ENCODE assay signal across 14 mouse cellular contexts in genomic region chr3:115867150-115867549, GRCm38 (mm10). TPM values are rescaled to one million over a fixed set of nuclear protein-coding genes. Genes with fewer than 3 reads are reported as not detected.
DNase-seq lines count a peak whose midpoint lies in the region; ATAC-seq and TF ChIP-seq lines count a peak whose summit lies in the region.
"Had no signal": no experiment of that assay in that cellular context is flagged by ENCODE, and none has a peak within 500 bp of the region (broad histone marks: within the 10 kb centered on the region; RNA-seq: fewer than 3 reads in every experiment).

No protein-coding gene starts in this region.

- H3K4me3 ChIP-seq in heart, embryonic 14.5 days (ENCODE audit: control insufficient read depth in 1 of 2, insufficient read depth in 1 of 2, low read depth in 1 of 2, low read length in 2 of 2) = no peak overlapping the region
- H3K4me3 ChIP-seq in lung, postnatal 0 days (ENCODE audit: low read depth, low read length) = no peak overlapping the region
- H3K4me3 ChIP-seq in intestine, embryonic 16.5 days (ENCODE audit: low read length) = no peak overlapping the region
- H3K4me3 ChIP-seq: hindbrain, embryonic 15.5 days; neural tube, embryonic 13.5 days had no signal

- no peak for TF ChIP-seq EP300 in lung, postnatal 0 days (IDR thresholded peaks at IDR 0.05)

- H3K27me3 ChIP-seq in heart, embryonic 14.5 days (ENCODE audit: control insufficient read depth, insufficient read depth, low read length) = no peaks in the 10 kb centered on the region
- H3K27me3 ChIP-seq in lung, postnatal 0 days (replicated peaks; ENCODE audit: insufficient read depth, low read length) = no peaks in the 10 kb centered on the region
- H3K27me3 ChIP-seq in intestine, embryonic 16.5 days (replicated peaks; ENCODE audit: control insufficient read depth, insufficient read depth, low read length) = no peaks in the 10 kb centered on the region
- H3K27me3 ChIP-seq: CH12.LX; hindbrain, embryonic 15.5 days; neural tube, embryonic 13.5 days had no signal

- no peak overlapping the region for H3K9ac ChIP-seq in heart, embryonic 14.5 days (ENCODE audit: low read length)
- H3K9ac ChIP-seq in lung, postnatal 0 days (replicated peaks; ENCODE audit: low read depth) = no peak overlapping the region
- no peak overlapping the region for H3K9ac ChIP-seq in intestine, embryonic 16.5 days (ENCODE audit: low read depth, low read length)
- H3K9ac ChIP-seq: hindbrain, embryonic 15.5 days; neural tube, embryonic 13.5 days had no signal

- no peak for DNase-seq in heart, postnatal 25 days (ENCODE audit: low spot score)
- DNase-seq in lung, postnatal 0 days (ENCODE audit: low spot score) = peak; percentile 18
- no peak for DNase-seq in lung, postnatal 36 days
- no peak for DNase-seq in right cerebral cortex, postnatal 10 days (ENCODE audit: low spot score in 2 of 2)
- DNase-seq in left cerebral cortex, adult 18-20 months (ENCODE audit: low spot score in 2 of 2) = no peak
- DNase-seq: adrenal gland, postnatal 10 days; gastrocnemius, postnatal 14 days; thymus, adult 2 months had no signal

- WGBS in heart, embryonic 14.5 days = 22% methylated on average over 4 of the region's 4 CpGs
- WGBS in lung, postnatal 0 days = 28% methylated on average over 4 of the region's 4 CpGs
- WGBS in intestine, embryonic 16.5 days = 48% methylated on average over 4 of the region's 4 CpGs

- no peaks in the 10 kb centered on the region; a peak in 1 of 4 replicates for H3K4me1 ChIP-seq in heart, embryonic 14.5 days (ENCODE audit: control insufficient read depth in 2 of 2, insufficient read depth in 2 of 2, low read length in 2 of 2)
- no peaks in the 10 kb centered on the region for H3K4me1 ChIP-seq in lung, postnatal 0 days (ENCODE audit: insufficient read depth, low read depth, low read length)
- no peaks in the 10 kb centered on the region for H3K4me1 ChIP-seq in intestine, embryonic 16.5 days (ENCODE audit: control insufficient read depth, insufficient read depth, low read length)
- H3K4me1 ChIP-seq: hindbrain, embryonic 15.5 days; neural tube, embryonic 13.5 days had no signal

- H3K9me3 ChIP-seq in heart, embryonic 14.5 days (ENCODE audit: control insufficient read depth, low read length) = no peaks in the 10 kb centered on the region
- no peaks in the 10 kb centered on the region for H3K9me3 ChIP-seq in lung, postnatal 0 days (ENCODE audit: low read length)
- H3K9me3 ChIP-seq in intestine, embryonic 16.5 days (ENCODE audit: control insufficient read depth, low read length) = no peaks in the 10 kb centered on the region
- H3K9me3 ChIP-seq: hindbrain, embryonic 15.5 days; neural tube, embryonic 13.5 days had no signal

- H3K4me2 ChIP-seq in heart, embryonic 14.5 days (ENCODE audit: low read length) = no peak overlapping the region
- H3K4me2 ChIP-seq in lung, postnatal 0 days (replicated peaks; ENCODE audit: low read depth, low read length) = no peak overlapping the region
- H3K4me2 ChIP-seq in intestine, embryonic 16.5 days (ENCODE audit: low read depth, low read length) = no peak overlapping the region
- H3K4me2 ChIP-seq: hindbrain, embryonic 15.5 days; liver, embryonic 11.5 days; neural tube, embryonic 13.5 days had no signal

- peak overlapping the region; percentile 76 to 86 for H3K27ac ChIP-seq in heart, embryonic 14.5 days (replicated peaks in 1 of 2; ENCODE audit: control insufficient read depth in 1 of 2, insufficient read depth in 1 of 2, low read depth in 2 of 2, low read length in 2 of 2)
- no peak overlapping the region for H3K27ac ChIP-seq in lung, postnatal 0 days (ENCODE audit: low read length)
- peak overlapping the region; percentile 65 for H3K27ac ChIP-seq in intestine, embryonic 16.5 days (ENCODE audit: low read length)
- H3K27ac ChIP-seq: hindbrain, embryonic 15.5 days; neural tube, embryonic 13.5 days had no signal

- peak; percentile 79 for ATAC-seq in heart, embryonic 14.5 days (ENCODE audit: insufficient number of reproducible peaks, insufficient read depth, low FRiP score, low read depth)
- ATAC-seq in lung, postnatal 0 days = peak; percentile 41; the same call in 1 of the 2 replicates
- peak; percentile 90 for ATAC-seq in intestine, embryonic 16.5 days

- no peak for TF ChIP-seq CTCF in lung, postnatal 0 days (IDR thresholded peaks at IDR 0.05)

- no peaks in the 10 kb centered on the region for H3K36me3 ChIP-seq in heart, embryonic 14.5 days (ENCODE audit: control insufficient read depth, insufficient read depth, low read length)
- no peaks in the 10 kb centered on the region for H3K36me3 ChIP-seq in lung, postnatal 0 days (ENCODE audit: insufficient read depth, low read length)
- H3K36me3 ChIP-seq in intestine, embryonic 16.5 days (ENCODE audit: control insufficient read depth, insufficient read depth, low read length) = no peaks in the 10 kb centered on the region
- H3K36me3 ChIP-seq: hindbrain, embryonic 15.5 days; neural tube, embryonic 13.5 days had no signal

- intact Hi-C loops in heart, postnatal 25 days (cut with DNase I) = no loop called here

RNA-seq across cellular contexts. Expression of gene Dph5, which starts 20.5 kb away (rescaled TPM):
- 18.0 and 18.2 TPM in 2 replicates for polyA plus RNA-seq in heart, embryonic 14.5 days (2014; fragmentation: Nextera tagmentation; extraction: Ambion mirVana)
- 1 to 10 TPM; 5.2 to 5.6 TPM for total RNA-seq in heart, postnatal 25 days (2021)
- polyA plus RNA-seq in lung, postnatal 0 days (2015; fragmentation: Nextera tagmentation; extraction: Ambion mirVana) = 12.6 and 12.7 TPM in 2 replicates
- 24.3 and 28.8 TPM in 2 replicates for polyA plus RNA-seq in intestine, embryonic 16.5 days (2015; fragmentation: Nextera tagmentation; extraction: Ambion mirVana)
- 10 to 100 TPM; 12.1 to 12.4 TPM for total RNA-seq in left cerebral cortex, adult 18-20 months (2021)
